Mouse (Mus musculus) left cerebral cortex, adult 11 months (tissue): ENCODE measurements around the gene Mecom.
"Not testable (repeated sequence)": the region's sequence is repeated elsewhere in the genome, so short reads cannot be mapped to it uniquely, and the experiment has no call there.

Experiments
- DNase-seq: peaks from one replicate; pipeline ENCODE4 v3.0.0; 2022; ENCODE audit warnings: low spot score

Mecom gene

GRCm38 (mm10) chr3:30547908-30548307 lies at the start of gene Mecom:
Gene Mecom (minus strand): TSS chr3:30548008.
- no peak for DNase-seq

- DNase-seq: no peak
These were observed 49.5 kb upstream of the Mecom start for GRCm38 (mm10) chr3:30597271-30597670.

GRCm38 (mm10) chr3:30595111-30595832 lies 47.5 kb upstream of the Mecom start:
- no peak for DNase-seq

DNA sequence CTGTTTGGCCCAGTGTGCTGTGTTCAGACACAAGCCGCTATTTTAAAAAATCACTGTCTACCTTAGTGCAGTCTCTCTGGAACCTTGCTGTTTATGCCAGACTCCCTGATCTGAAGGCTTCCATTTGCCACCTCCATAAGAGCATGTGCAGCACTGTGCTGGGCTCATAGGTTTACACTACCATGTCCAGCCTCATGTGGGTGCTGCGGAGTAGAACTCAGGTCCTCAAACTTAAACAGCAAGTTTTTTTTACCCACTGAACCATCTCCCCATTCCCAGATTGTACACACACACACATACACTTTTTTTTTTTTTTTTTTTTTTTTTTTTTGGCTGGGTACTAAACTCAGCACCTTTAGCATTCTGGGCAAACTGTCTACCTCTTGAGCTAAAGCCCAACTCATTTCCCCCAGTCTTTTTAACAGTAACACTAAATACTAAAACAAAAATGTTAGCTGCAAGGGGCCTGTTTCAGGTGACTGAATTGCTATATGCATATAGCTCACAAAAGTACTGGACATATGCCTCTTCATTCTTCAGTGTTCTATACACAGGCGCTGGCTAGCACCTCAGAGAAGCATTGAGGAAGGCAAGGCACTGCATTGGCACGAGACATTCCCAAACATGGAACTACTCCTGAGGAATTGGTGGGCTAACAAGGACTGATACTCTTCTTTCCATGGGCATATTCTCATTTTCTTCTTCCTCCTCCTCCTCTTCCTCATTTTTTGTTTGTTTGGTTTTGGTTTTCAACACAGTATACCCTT lies 46.1 kb upstream of the Mecom start:
- no peak for DNase-seq

DNA sequence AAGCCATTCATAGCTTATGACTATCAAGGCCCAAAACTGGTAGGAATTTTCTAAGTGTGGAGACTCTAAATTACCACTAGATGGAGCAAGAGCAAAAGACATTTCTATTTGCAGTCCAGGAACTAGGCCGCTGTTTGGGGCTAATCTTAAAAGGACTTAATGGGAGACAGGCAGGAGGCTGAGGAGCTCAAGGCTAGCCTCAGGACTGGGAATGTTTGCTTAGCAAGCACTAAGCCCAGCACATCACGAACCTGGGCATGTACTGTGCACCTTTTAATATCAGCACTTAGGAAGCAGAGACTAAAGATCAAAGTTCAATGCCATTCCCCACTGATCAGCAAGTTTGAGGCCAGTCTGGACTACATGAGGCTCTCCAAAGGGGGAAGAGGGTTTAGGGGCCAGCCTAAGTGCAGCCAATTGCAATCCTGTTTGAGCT lies 44.6 kb upstream of the Mecom start:
- DNase-seq: no peak

DNA sequence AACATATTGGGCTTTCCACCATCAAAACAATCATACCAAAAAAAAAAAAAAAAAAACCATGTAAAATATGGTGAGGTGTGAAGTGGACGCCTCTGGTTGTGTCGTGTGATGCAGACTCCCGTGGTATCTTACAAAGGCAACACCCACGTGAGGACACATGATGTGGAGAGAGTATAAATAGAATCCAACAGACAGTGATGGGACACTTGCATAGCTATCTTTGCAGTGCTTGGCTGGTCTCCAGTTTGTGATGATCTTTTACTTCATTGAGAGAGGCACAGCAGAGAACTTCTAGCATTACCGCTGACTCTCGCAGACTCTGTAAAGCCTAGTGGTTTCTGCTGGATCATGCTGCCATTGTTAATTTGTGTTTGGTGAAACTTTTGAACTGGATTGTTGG lies 41.1 kb upstream of the Mecom start:
- DNase-seq: no peak

DNA sequence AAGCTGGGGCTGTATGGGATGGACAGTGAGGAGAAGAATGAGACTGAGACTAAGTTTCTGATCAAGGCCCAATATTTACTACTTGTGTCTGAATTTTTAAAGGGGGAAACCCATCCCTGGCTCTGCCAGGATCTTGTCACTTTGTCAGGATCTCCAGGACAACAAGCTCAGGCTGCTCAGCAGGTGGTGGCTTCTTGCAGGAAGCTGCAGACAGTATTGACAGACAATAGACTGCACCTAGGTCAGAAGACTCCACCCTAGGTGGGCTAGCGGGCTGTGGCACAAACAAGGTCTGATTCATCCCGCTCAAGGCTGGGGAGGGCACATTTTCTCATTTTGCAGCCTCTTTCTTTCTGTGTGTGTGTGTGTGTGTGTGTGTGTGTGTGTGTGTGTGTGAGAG lies 25.7 kb upstream of the Mecom start:
- DNase-seq: no peak

GRCm38 (mm10) chr3:30566333-30566732 lies 18.5 kb upstream of the Mecom start:
- not testable (repeated sequence) for DNase-seq

- DNase-seq: no peak
These were observed 13.0 kb upstream of the Mecom start for GRCm38 (mm10) chr3:30560677-30561314.

- no peak for DNase-seq
These were observed 5.9 kb upstream of the Mecom start for GRCm38 (mm10) chr3:30553741-30554140.

GRCm38 (mm10) chr3:30550218-30550617 lies 2.4 kb upstream of the Mecom start:
- DNase-seq: no peak

DNA sequence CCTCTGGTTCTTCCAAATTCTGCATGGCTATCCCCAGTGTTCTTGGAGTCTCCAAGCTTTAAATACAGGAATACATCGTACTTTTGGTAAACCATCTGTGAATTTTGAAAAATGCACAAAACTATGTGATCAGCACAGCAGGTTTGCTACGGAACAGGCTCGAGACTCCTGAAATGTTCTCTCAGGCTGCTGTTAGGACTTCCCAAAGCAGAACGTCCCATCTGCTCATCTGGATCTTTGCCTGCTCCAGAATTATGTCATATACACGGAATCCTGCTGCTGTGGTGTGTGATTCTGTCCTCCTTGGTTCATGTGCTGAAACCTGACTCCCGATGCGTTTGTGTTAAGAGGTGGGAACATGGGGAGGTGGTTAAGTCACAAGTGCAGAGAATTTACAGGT lies 1.1 kb upstream of the Mecom start:
- DNase-seq: no peak

DNA sequence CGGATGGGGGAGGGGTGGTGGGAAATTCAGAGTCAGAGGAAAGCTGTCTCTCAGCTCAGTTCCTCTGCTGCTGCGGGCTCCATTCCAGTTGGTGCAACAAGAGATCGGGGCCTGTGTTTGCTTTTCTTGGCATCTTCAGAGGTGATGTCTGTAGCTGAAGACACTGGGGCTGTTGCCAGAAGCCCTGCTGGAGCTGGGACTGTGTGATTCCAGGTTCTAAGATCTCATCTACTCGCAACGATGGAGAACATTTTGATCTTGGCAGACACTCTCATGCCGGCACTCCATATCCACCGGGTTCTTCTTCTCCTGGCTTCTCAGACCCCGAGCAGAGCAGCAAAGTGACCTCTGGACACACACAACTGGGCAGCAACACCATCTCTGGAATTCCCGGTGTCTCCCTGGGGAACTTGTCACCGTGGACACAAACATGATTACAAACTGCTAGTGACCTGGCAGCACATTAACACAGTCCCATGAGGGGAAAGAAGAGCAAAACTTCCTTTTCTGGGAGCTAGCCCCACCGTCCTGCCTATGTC lies 908 bp downstream of the Mecom start:
- DNase-seq: no peak

- DNase-seq: no peak
These were observed 1.4 kb downstream of the Mecom start for GRCm38 (mm10) chr3:30546366-30546765.

DNA sequence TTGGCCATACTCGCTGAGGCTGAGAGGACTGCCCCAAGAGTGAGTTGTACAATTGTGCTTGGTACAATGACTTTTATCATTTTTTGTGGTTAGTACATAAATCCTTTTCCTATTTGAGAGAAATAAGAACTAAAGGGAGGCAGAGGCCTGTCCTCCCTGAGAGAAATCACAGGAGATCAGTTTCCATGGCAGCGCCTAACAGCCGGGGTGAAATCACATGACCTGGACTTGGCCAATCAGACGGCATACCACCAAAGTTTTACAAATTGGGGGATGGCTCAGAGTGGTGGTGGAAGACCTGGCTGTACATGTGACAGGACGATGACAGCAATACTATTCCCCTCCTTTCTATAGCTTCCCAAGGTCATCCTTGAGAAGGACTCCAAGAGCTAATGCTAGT lies 2.6 kb downstream of the Mecom start:
- no peak for DNase-seq

DNA sequence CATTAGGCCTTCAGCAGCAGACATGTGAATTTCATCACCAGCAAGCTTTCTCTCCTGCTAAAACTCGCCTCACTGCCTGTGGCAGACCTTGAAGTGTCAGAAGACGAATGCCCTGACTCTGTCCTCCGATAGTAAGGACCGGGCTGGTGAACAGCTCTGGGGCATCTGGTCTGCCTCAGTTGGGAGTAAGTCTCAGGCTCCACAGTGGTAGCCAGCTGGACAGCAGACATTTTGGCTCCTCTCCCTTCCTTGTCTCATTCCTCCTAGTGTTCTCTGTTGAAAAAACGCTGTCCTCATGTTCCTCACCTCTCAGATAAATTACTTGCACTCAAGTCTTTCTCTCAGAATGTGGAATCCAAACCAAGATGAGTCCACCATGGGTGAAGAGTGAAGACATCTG lies 3.5 kb downstream of the Mecom start:
- DNase-seq: no peak

DNA sequence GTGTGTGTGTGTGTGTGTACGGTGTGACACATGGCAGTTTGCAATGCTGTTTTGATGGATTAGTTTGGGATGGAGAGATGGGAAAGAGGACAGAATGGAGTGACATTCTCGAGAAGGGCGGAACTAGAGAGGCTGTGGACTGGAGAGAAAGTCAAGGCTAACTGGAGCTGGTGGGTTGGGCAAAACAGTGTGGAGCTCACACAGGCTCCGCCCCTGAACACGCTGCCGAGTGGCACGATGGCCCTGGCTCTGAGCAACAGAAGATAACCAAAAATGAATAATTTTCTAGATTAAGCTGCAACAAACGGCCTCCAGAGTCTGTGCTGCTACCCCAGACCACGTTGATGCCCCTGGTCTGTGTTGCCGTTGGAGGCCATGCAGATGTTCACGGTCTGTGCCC lies 12.0 kb downstream of the Mecom start:
- no peak for DNase-seq

- not testable (repeated sequence) for DNase-seq
These were observed 27.1 kb downstream of the Mecom start for GRCm38 (mm10) chr3:30520751-30521150.

DNA sequence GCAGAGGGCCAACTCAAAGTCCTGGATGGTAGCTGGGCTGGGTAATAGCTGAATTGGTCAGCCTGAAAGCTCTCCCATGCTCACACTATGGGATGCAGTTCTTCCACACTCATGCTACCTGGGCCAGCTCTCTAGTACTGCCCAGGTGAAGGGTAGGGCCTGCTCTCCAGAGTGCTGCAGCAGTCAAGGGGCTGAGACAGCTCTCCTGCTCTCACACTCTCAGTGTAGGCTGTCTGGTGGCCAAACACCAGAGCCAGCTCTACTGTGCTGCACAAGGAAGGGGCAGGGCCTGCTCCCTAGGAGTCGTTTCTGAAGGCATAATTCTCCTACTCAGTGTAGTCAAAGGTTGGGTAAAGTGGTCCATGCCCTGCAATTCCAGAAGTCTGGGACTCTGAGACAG lies 28.4 kb downstream of the Mecom start:
- no peak for DNase-seq

GRCm38 (mm10) chr3:30515795-30516170 lies 32.0 kb downstream of the Mecom start:
- DNase-seq: no peak

DNA sequence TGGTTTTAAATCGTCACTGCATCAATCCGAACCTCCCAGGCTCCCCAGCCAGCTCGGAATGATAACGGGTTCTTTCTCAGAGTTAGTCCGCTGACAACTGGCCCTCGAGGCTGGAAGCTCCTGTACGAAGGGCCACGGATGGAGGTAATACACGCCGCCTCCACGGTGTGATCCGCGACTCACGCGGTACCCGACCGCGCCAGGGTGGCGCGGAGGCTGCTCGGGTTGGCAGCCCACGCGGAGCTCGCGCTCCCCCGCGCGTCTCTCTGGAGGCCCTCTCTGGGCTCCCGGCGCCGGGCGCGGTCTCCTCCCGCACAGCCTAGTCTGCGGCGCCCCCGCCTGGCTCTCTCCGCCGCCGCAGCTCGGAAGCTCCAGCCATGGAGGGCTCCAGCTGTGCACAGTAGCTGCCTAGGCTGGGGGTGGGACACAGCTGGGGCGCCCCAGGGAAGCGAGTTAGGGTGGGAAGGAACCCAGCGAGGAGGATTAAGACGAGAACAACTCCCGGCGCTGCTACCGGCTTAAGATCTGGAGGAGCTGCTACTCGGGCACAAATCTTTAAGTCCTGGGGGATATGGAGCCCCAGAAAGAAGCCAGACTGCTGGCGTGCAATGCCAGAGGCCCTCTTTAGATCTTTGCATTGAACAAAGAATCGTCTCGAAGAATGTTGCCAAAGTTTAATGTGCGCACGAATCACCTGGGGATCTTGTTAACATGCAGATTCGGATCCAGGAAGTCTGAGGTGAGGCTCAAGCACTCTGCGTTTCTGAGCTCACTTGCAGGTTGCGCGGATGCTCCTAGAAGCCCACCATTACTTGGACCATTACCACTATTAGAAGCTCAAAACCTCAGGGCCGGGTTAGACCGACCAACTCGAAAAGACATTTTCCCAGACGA lies 32.7 kb downstream of the Mecom start:
- DNase-seq: no peak
